Mouse (Mus musculus) forebrain, embryonic 16.5 days (tissue): ENCODE results near the gene Anxa11. TPM values are rescaled to one million over a fixed set of nuclear protein-coding genes. Genes with fewer than 3 reads are reported as not detected.
"Not testable (repeated sequence)": the region's sequence is repeated elsewhere in the genome, so short reads cannot be mapped to it uniquely, and the experiment has no call there.

Experiments
- ATAC-seq: fragments of 200-750 bp; cut with Nextera tagmentation; 2 replicates; pipeline ENCODE4 v1.8.0; 2017; ENCODE audit warnings: mild to moderate bottlenecking, moderate library complexity
- H3K27ac ChIP-seq: fragments of 300-500 bp; sonication (generic); 2 replicates; pipeline ENCODE4 v1.5.1; 2014; ENCODE audit warnings: low read length, control low read depth
- H3K27me3 ChIP-seq: fragments of 300-500 bp; sonication (generic); replicated peaks from 2 replicates; pipeline ENCODE4 v1.6.1; 2014; ENCODE audit warnings: low read length; ENCODE audit not compliant: control insufficient read depth, insufficient read depth
- H3K36me3 ChIP-seq: fragments of 300-500 bp; sonication (generic); 2 replicates; pipeline ENCODE4 v1.6.1; 2014; ENCODE audit not compliant: control insufficient read depth, insufficient read depth
- H3K4me1 ChIP-seq: fragments of 300-500 bp; sonication (generic); replicated peaks from 2 replicates; pipeline ENCODE4 v1.6.1; 2014; ENCODE audit warnings: low read length; ENCODE audit not compliant: control insufficient read depth, insufficient read depth
- H3K4me2 ChIP-seq: fragments of 300-500 bp; sonication (generic); 2 replicates; pipeline ENCODE4 v1.6.1; 2014; ENCODE audit warnings: mild to moderate bottlenecking, low read length, control low read depth
- H3K4me3 ChIP-seq: fragments of 300-500 bp; sonication (generic); replicated peaks from 2 replicates; pipeline ENCODE4 v1.5.1; 2014; ENCODE audit warnings: mild to moderate bottlenecking, low read length, control low read depth
- H3K9ac ChIP-seq: fragments of 300-500 bp; sonication (generic); replicated peaks from 2 replicates; pipeline ENCODE4 v1.6.1; 2014; ENCODE audit warnings: low read depth, low read length, control low read depth
- H3K9me3 ChIP-seq: fragments of 300-500 bp; sonication (generic); 2 replicates; pipeline ENCODE4 v1.6.1; 2016; ENCODE audit warnings: low read length; ENCODE audit not compliant: control insufficient read depth
- WGBS: fragments of 180-500 bp; shearing (Covaris S2); extraction: QIAGEN DNeasy Blood & Tissue Kit; methylation state at CpG from one replicate; pipeline ENCODE4 v1.1.7; 2014; 5-methylcytosine and 5-hydroxymethylcytosine counted together
- microRNA-seq: library from miRNA; unstranded; fragments of <30 nt; microRNA quantifications from one replicate; pipeline ENCODE4, GENCODE M21; 2017
- polyA plus RNA-seq: library from polyadenylated mRNA; unstranded; fragments of >200 nt; fragmentation: Nextera tagmentation; extraction: Ambion mirVana; gene quantifications from 2 replicates; pipeline ENCODE4 v1.2.1, GENCODE M21; 2015

Gene Anxa11
- polyA plus RNA-seq, 1 experiment from 2014 or later: 2.0 TPM

DNA sequence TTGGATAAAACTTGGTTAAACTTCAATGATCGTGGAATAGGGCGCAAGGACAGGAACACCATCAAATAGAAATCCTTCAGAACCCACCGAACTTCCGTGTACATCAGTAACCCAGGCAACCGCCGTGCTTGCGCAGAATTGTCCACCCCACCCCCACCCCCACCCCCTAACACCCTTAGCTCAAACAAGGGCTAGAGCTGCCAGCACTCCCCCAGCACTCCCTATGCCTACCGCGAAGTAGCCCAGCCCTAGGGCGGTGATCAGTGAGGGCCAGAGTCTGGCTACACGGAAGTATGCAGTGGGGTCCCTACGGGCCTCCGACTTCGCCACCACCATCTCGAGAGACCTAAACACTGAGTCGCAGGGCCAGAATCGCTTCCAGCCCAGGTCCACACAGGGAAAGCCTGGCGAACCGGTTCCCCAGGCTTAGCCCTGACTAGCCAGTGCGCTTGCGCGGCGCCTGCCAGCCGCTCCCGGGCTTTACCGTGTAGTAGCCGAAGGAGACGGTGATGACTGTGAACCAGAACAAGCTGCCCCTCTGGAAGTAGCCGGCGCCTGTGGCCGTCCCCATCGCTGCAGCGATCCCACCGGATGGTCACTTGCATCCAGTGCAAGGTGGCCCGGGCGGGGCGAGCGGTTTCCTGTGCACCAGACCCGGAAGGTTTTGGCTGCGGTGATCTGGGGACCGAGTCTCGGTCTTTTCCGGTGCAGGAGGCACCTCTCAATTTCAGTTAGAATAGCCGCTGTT is 85.0 kb downstream of the Anxa11 start:
- not testable (repeated sequence) for H3K27me3 ChIP-seq, H3K4me3 ChIP-seq, H3K4me1 ChIP-seq, H3K9ac ChIP-seq, H3K27ac ChIP-seq, H3K9me3 ChIP-seq, H3K36me3 ChIP-seq, H3K4me2 ChIP-seq
- no CpG with 5 or more reads among the region's 44 CpGs for WGBS
- ATAC-seq: peak; percentile 93

DNA sequence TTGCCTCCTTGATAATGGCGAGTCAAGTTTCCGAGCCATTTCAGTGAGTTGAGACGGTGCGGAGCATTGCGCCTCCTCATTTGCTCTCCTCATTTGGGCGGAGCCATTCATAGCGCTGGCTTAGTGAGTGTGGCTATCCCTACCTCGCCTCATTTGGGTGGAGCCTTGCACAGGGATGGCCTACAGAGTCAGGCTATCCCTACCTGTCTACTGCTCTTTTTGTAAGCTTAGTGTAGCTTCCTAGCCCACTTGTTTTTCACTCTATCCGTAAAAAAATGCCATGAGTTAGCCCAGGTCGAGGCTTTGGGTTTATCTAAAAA is 85.6 kb downstream of the Anxa11 start, which contains the start of gene Tmem254a:
TSS of gene Tmem254a (minus strand) at position 111 of the 320 bp plus-strand sequence.
- H3K4me1 ChIP-seq, H3K9ac ChIP-seq, H3K4me3 ChIP-seq, H3K27me3 ChIP-seq, H3K9me3 ChIP-seq, H3K27ac ChIP-seq, H3K36me3 ChIP-seq, H3K4me2 ChIP-seq: not testable (repeated sequence)
- WGBS: no CpG with 5 or more reads among the region's 10 CpGs
- ATAC-seq: peak; percentile 91

Small RNA genes lying within 50 kb of the gene (microRNA-seq; reads per million reads assigned to microRNA genes)
- gene Gm23701: not detected

Other genes starting within 250 kb of the Anxa11 start
- gene Ppif, start 148.0 kb upstream of the Anxa11 start, polyA plus RNA-seq: 24.1 and 26.3 TPM in 2 replicates
- 10.4 and 13.7 TPM in 2 replicates for gene Zcchc24, start 73.1 kb upstream of the Anxa11 start, polyA plus RNA-seq
- gene Plac9a, start 60.9 kb downstream of the Anxa11 start, polyA plus RNA-seq: not detected in 2 replicates
- gene Tmem254a, start 85.5 kb downstream of the Anxa11 start, polyA plus RNA-seq: 2.9 and 3.9 TPM in 2 replicates
- gene Cphx1, start 96.1 kb downstream of the Anxa11 start, polyA plus RNA-seq: not detected in 2 replicates
- 3.0 and 6.7 TPM in 2 replicates for gene Duxbl1, start 136.4 kb downstream of the Anxa11 start, polyA plus RNA-seq
- 8.4 and 9.3 TPM in 2 replicates for gene Gm9780, start 200.6 kb downstream of the Anxa11 start, polyA plus RNA-seq
- 10.6 and 17.5 TPM in 2 replicates for gene Tmem254c, start 225.2 kb downstream of the Anxa11 start, polyA plus RNA-seq
- not detected in 2 replicates for gene Cphx2, start 239.4 kb downstream of the Anxa11 start, polyA plus RNA-seq
- gene Cphx3, start 240.1 kb downstream of the Anxa11 start, polyA plus RNA-seq: not detected in 2 replicates